Mouse (Mus musculus): Measurements from ENCODE around the gene Tmem203.

Gene Tmem203

GRCm38 (mm10) chr2:25255284-25255779 lies at the start of gene Tmem203:
Tmem203 (plus strand) TSS chr2:25255439.
- in situ Hi-C loops (cut with MboI, MseI) = no loop called here

GRCm38 (mm10) chr2:25207593-25207992 lies 47.6 kb upstream of the Tmem203 start:
- in situ Hi-C loops (cut with MboI, MseI) = no loop called here

GRCm38 (mm10) chr2:25210686-25211085 lies 44.6 kb upstream of the Tmem203 start:
- in situ Hi-C loops (cut with MboI, MseI) = no loop called here

GRCm38 (mm10) chr2:25211121-25211670 lies 44.0 kb upstream of the Tmem203 start, which contains the start of gene Nelfb:
Nelfb (minus strand) TSS chr2:25211489.
- in situ Hi-C loops (cut with MboI, MseI) = no loop called here

GRCm38 (mm10) chr2:25213266-25213865 lies 41.9 kb upstream of the Tmem203 start:
- in situ Hi-C loops (cut with MboI, MseI) = no loop called here

GRCm38 (mm10) chr2:25214444-25214843 lies 40.8 kb upstream of the Tmem203 start, which contains the start of gene Stpg3:
Stpg3 (minus strand) TSS chr2:25214637.
- in situ Hi-C loops (cut with MboI, MseI) = no loop called here

GRCm38 (mm10) chr2:25217666-25218065 lies 37.6 kb upstream of the Tmem203 start:
- in situ Hi-C loops (cut with MboI, MseI) = no loop called here

GRCm38 (mm10) chr2:25218445-25218844 lies 36.8 kb upstream of the Tmem203 start, which contains the start of gene Fam166a:
Fam166a (plus strand) TSS chr2:25218745.
- in situ Hi-C loops (cut with MboI, MseI) = no loop called here

- in situ Hi-C loops (cut with MboI, MseI) = no loop called here
These were observed 33.9 kb upstream of the Tmem203 start for GRCm38 (mm10) chr2:25221331-25221772.

GRCm38 (mm10) chr2:25223681-25224491 lies 31.4 kb upstream of the Tmem203 start:
- in situ Hi-C loops (cut with MboI, MseI) = no loop called here

- in situ Hi-C loops (cut with MboI, MseI) = no loop called here
These were observed 30.8 kb upstream of the Tmem203 start, which contains the start of gene Tubb4b for GRCm38 (mm10) chr2:25224492-25224765. Tubb4b (minus strand) TSS chr2:25224702.

- in situ Hi-C loops (cut with MboI, MseI) = no loop called here
These were observed 30.2 kb upstream of the Tmem203 start for GRCm38 (mm10) chr2:25224766-25225752.

- in situ Hi-C loops (cut with MboI, MseI) = no loop called here
These were observed 29.3 kb upstream of the Tmem203 start for GRCm38 (mm10) chr2:25225811-25226379.

GRCm38 (mm10) chr2:25226864-25227263 lies 28.4 kb upstream of the Tmem203 start:
- in situ Hi-C loops (cut with MboI, MseI) = no loop called here

GRCm38 (mm10) chr2:25227406-25227805 lies 27.8 kb upstream of the Tmem203 start:
- in situ Hi-C loops (cut with MboI, MseI) = no loop called here

- in situ Hi-C loops (cut with MboI, MseI) = no loop called here
These were observed 26.8 kb upstream of the Tmem203 start for GRCm38 (mm10) chr2:25228431-25228889.

- in situ Hi-C loops (cut with MboI, MseI) = no loop called here
These were observed 26.2 kb upstream of the Tmem203 start for GRCm38 (mm10) chr2:25228995-25229530.

GRCm38 (mm10) chr2:25229582-25229981 lies 25.7 kb upstream of the Tmem203 start:
- in situ Hi-C loops (cut with MboI, MseI) = no loop called here

GRCm38 (mm10) chr2:25230581-25230980 lies 24.7 kb upstream of the Tmem203 start:
- in situ Hi-C loops (cut with MboI, MseI) = loop anchor here (10.0 kb wide), 1 partner anchor 1674 kb away; the partner anchor contains the start of gene Surf6

- in situ Hi-C loops (cut with MboI, MseI) = loop anchor here (10.0 kb wide), 1 partner anchor 1674 kb away; the partner anchor contains the start of gene Surf6
These were observed 24.2 kb upstream of the Tmem203 start for GRCm38 (mm10) chr2:25231038-25231437.
